Mouse (Mus musculus) midbrain, postnatal 0 days (tissue): Measurements from ENCODE around the gene Trak1. TPM values are rescaled to one million over a fixed set of nuclear protein-coding genes. Genes with fewer than 3 reads are reported as not detected.

Source experiments
- ATAC-seq: fragments of 200-750 bp; cut with Nextera tagmentation; 2 replicates; pipeline ENCODE4 v1.8.0; 2017; ENCODE audit warnings: moderate number of reproducible peaks, mild to moderate bottlenecking, moderate TSS enrichment, moderate library complexity; ENCODE audit not compliant: low FRiP score
- DNase-seq: peaks from one replicate; pipeline ENCODE4 v3.0.0-alpha.2; 2015; ENCODE audit warnings: low spot score
- H3K27ac ChIP-seq: fragments of 300-500 bp; sonication (generic); 2 replicates; pipeline ENCODE4 v1.5.1; 2014; ENCODE audit warnings: low read depth, mild to moderate bottlenecking, low read length, mixed read lengths
- H3K27me3 ChIP-seq: fragments of 300-500 bp; sonication (generic); 2 replicates; pipeline ENCODE4 v1.6.1; 2014; ENCODE audit warnings: low read length, control low read depth, mixed read lengths; ENCODE audit not compliant: insufficient read depth
- H3K36me3 ChIP-seq: fragments of 300-500 bp; sonication (generic); 2 replicates; pipeline ENCODE4 v1.6.1; 2014; ENCODE audit warnings: low read length, control low read depth, mixed read lengths; ENCODE audit not compliant: insufficient read depth
- H3K4me1 ChIP-seq: fragments of 300-500 bp; sonication (generic); 2 replicates; pipeline ENCODE4 v1.6.1; 2014; ENCODE audit warnings: mild to moderate bottlenecking, control low read depth, antibody characterized with exemption, low read length, mixed read lengths; ENCODE audit not compliant: insufficient read depth
- H3K4me2 ChIP-seq: fragments of 300-500 bp; sonication (generic); 2 replicates; pipeline ENCODE4 v1.6.1; 2014; ENCODE audit warnings: low read depth, mild to moderate bottlenecking, low read length, mixed read lengths; ENCODE audit not compliant: poor library complexity, severe bottlenecking
- H3K4me3 ChIP-seq: fragments of 300-500 bp; sonication (generic); 2 replicates; pipeline ENCODE4 v1.5.1; 2014; ENCODE audit warnings: low read depth, mild to moderate bottlenecking, low read length, moderate library complexity
- H3K9ac ChIP-seq: fragments of 300-500 bp; sonication (generic); replicated peaks from 2 replicates; pipeline ENCODE4 v1.6.1; 2014; ENCODE audit warnings: mild to moderate bottlenecking, low read length, moderate library complexity, mixed read lengths; ENCODE audit not compliant: poor library complexity, severe bottlenecking
- H3K9me3 ChIP-seq: fragments of 300-500 bp; sonication (generic); 2 replicates; pipeline ENCODE4 v1.6.1; 2016; ENCODE audit warnings: low read length, control low read depth
- CTCF ChIP-seq: IDR thresholded peaks from 2 replicates; pipeline ENCODE4 v1.5.1; 2016; ENCODE audit warnings: antibody characterized with exemption, mild to moderate bottlenecking
- WGBS: fragments of 180-500 bp; shearing (Covaris S2); extraction: QIAGEN DNeasy Blood & Tissue Kit; methylation state at CpG from one replicate; pipeline ENCODE4 v1.1.7; 2014; 5-methylcytosine and 5-hydroxymethylcytosine counted together
- polyA plus RNA-seq: library from polyadenylated mRNA; unstranded; fragments of >200 nt; fragmentation: Nextera tagmentation; extraction: Ambion mirVana; gene quantifications from 2 replicates; pipeline ENCODE4 v1.2.1, GENCODE M21; 2015
- total RNA-seq: library from RNA; depleted of rRNA; stranded (reverse); fragments of >200 nt; gene quantifications from 2 replicates; pipeline ENCODE4 v1.2.3, GENCODE M21; 2014

Gene Trak1
- total and polyA plus RNA-seq, 2 experiments from 2014 or later, result 61.6 to 154 TPM

DNA sequence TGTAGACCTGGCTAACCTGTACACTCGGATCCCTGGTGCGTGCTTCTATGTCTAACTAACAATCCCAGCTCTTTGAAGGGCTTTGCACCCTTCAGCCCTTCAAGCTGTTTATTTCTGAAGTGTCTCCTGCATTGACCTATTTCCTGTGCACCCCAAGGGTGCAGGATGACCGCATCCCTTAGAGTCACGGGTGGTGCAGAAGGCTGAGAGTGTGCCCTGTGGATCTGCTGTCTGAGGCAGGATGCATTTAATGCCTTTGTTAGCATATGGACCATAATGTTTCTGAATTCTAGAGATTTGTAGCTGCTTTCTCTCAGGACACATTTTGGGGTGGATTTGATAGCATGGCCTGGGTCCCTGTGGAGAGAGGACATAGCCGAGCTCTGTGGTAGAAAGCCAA, 129.6 kb downstream of the Trak1 start:
- no peaks in the 10 kb centered on the region for H3K36me3 ChIP-seq
- no peak overlapping the region for H3K4me3 ChIP-seq
- H3K27ac ChIP-seq, result no peak overlapping the region
- no peaks in the 10 kb centered on the region for H3K4me1 ChIP-seq
- no peaks in the 10 kb centered on the region for H3K9me3 ChIP-seq
- 88% methylated on average over 5 of the region's 5 CpGs for WGBS
- no peak overlapping the region for H3K9ac ChIP-seq
- H3K27me3 ChIP-seq, result no peaks in the 10 kb centered on the region
- ATAC-seq (no peak), DNase-seq (no peak)
- TF ChIP-seq CTCF, result no peak
- H3K4me2 ChIP-seq, result no peak overlapping the region

DNA sequence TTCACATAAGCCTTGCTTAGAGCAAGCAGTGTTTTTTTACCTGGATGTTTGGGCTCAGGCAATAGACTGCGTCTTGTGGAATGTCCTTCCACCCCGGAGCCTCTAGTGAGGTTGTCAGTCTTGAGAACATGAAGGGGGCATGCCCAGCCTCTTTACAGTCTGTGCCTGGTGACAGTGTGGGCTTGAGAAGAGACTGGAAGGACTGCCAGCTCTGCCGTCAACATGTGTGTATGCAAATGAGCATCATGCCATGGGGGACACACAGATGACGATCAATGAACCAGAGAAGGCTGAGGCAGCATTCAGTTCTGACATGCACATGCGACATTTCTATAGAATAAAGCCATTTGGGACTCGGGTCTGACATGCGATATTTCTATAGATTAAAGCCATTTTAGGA, 132.3 kb downstream of the Trak1 start:
- Histone ChIP-seq H3K9ac (no peak overlapping the region), H3K9me3 (no peaks in the 10 kb centered on the region), H3K36me3 (peaks cover 5% of the 10 kb centered on the region; the same call in 1 of the 2 replicates), H3K4me2 (no peak overlapping the region), H3K4me3 (no peak overlapping the region), H3K27ac (no peak overlapping the region), H3K27me3 (no peaks in the 10 kb centered on the region), H3K4me1 (no peaks in the 10 kb centered on the region)
- DNase-seq, result peak; percentile 26
- no peak for ATAC-seq
- WGBS, result 73% methylated on average over 7 of the region's 7 CpGs
- no peak for TF ChIP-seq CTCF

DNA sequence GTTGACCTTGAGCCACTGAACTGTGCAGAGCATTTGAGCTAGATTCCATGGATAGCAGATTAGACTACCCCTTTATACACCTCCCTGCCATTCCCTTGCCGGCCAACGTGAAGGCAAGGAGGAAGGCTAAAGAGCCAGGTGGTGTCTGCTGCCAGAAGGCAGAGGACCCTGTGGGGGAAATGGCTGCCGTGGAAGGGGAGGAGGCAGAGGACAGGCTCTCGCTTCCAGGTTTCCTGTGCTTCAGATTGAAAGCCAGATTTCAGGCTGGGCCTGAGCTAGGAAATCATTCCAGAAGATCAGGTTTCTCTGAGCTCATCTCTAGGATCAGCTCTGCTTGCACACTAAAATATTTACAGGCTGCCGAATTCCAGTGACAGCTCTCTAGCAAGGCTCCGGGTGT, 133.1 kb downstream of the Trak1 start:
- no peaks in the 10 kb centered on the region for H3K4me1 ChIP-seq
- H3K4me3 ChIP-seq, result no peak overlapping the region
- H3K9ac ChIP-seq, result no peak overlapping the region
- TF ChIP-seq CTCF, result no peak
- H3K4me2 ChIP-seq, result no peak overlapping the region
- no peaks in the 10 kb centered on the region for H3K9me3 ChIP-seq
- peaks cover 5% of the 10 kb centered on the region; the same call in 1 of the 2 replicates for H3K36me3 ChIP-seq
- no peak overlapping the region for H3K27ac ChIP-seq
- ATAC-seq, result no peak
- no peak for DNase-seq
- WGBS, result 44% methylated on average over 6 of the region's 6 CpGs
- H3K27me3 ChIP-seq, result no peaks in the 10 kb centered on the region

DNA sequence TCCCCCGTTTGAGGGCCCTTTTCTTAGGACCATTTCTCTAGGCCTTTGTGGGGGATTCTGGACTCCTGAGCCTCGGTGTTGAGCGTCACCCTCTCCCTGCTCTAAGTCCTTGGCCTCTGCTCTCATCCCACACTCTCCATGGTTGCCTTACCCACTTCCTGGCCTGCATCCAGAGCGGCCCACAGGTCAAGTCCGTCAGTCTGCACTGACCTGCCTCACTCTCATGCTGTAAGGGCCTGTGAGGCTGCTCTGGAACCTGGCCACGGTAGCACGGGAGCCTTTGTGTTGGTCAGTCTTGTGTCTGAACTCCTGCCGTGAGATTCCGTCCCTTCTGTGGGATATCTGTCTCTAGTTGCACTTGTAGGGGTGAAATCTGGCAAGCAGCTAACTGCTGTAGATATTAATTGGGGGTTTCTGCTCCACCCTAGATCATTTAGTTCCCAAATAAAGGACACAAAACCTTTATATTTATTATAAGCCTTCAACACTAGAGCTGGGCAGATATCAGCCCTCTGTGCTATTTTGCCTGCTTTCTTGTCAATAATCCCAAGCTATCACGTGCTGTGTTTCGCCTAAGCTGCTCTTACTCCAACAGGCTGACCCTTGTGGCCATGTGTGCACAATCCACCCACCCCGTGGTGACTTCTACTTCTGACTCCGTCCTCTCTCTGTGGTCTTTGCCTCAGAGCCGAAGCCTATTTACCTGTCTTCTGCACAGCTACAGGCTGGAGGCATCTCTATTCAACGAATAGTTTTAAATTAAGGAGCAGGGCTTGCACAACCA, 136.6 kb downstream of the Trak1 start:
- no peaks in the 10 kb centered on the region for H3K4me1 ChIP-seq
- no peaks in the 10 kb centered on the region for H3K27me3 ChIP-seq
- no peak overlapping the region for H3K27ac ChIP-seq
- 78% methylated on average over 15 of the region's 15 CpGs for WGBS
- ATAC-seq, result no peak
- H3K9me3 ChIP-seq, result no peaks in the 10 kb centered on the region
- no peak for DNase-seq
- peaks cover 5% of the 10 kb centered on the region; the same call in 1 of the 2 replicates for H3K36me3 ChIP-seq
- H3K4me2 ChIP-seq, result no peak overlapping the region
- TF ChIP-seq CTCF, result no peak
- H3K4me3 ChIP-seq, result no peak overlapping the region
- no peak overlapping the region for H3K9ac ChIP-seq

DNA sequence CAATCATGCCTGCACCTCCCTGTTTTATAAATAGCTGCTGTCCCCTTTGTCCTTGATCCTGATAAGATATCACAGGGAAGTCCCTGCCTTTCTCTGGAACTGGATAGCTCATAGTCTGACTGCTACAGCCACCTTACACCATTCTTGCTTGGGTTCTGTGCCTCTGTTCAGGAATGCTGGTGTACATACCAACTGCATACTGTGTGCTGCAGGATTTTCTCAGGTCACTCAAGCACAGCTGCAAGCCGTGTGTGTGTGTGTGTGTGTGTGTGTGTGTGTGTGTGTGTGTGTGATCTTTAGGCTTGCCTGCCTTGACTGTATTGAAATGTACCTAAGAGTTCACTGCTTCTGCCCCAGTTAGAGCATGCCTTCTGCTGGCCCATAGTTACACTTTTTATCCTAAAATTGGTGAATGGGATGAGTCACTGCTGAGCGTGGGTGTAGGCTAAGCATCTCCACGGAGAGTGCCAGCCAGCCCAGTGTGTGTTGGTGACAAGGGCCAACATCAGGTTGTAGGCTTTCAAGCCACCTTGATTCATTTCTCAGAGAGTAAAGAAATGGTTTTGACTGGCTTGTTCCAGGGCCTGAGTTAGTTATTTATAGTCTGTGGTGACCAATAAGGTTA, 138.1 kb downstream of the Trak1 start:
- 81% methylated on average over 3 of the region's 3 CpGs for WGBS
- no peaks in the 10 kb centered on the region for H3K27me3 ChIP-seq

DNA sequence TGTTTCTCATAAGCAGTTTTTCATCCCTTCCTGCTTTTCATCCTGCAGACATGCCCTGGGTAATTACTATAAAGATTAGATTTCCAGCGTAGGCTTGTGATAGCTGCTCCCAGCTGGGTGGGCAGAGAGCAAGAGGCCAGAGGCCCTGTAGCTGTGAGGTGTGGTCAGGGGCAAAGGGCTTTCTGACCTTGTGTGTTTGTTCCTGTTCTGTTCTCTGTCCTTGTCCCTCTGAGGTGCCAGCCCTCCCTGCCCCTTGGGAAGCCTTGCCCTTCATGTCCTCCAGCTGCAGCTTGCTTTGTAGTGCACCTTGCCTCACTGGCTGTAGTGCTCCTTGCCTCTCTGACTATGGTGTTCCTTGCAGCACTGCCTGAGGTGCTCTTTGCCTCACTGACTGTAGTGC, 139.2 kb downstream of the Trak1 start:
- TF ChIP-seq CTCF, result no peak
- Histone ChIP-seq H3K4me2 (no peak overlapping the region), H3K9me3 (no peaks in the 10 kb centered on the region), H3K4me1 (no peaks in the 10 kb centered on the region), H3K36me3 (peaks cover 15% of the 10 kb centered on the region), H3K9ac (no peak overlapping the region), H3K27ac (no peak overlapping the region), H3K27me3 (no peaks in the 10 kb centered on the region), H3K4me3 (no peak overlapping the region)
- 82% methylated on average over 1 of the region's 1 CpGs for WGBS
- no peak for ATAC-seq
- no peak for DNase-seq

More for the DNA sequence above, 138.1 kb downstream of the Trak1 start:
- DNase-seq (no peak), ATAC-seq (no peak)
- H3K4me2 ChIP-seq, result no peak overlapping the region
- no peak overlapping the region for H3K9ac ChIP-seq
- no peaks in the 10 kb centered on the region for H3K4me1 ChIP-seq
- no peak overlapping the region for H3K27ac ChIP-seq
- TF ChIP-seq CTCF, result no peak
- H3K4me3 ChIP-seq, result no peak overlapping the region
- H3K9me3 ChIP-seq, result no peaks in the 10 kb centered on the region
- peaks cover 8% of the 10 kb centered on the region for H3K36me3 ChIP-seq
